Mouse (Mus musculus) frontal cortex, adult (tissue): Measurements from ENCODE around the gene Zfp57.

Source experiments
- ATAC-seq: cut with Nextera tagmentation; 2 replicates; pipeline ENCODE4 v1.9.2; 2017; ENCODE audit warnings: mild to moderate bottlenecking, moderate library complexity, mixed read lengths; ENCODE audit not compliant: low TSS enrichment

The Zfp57 gene

DNA sequence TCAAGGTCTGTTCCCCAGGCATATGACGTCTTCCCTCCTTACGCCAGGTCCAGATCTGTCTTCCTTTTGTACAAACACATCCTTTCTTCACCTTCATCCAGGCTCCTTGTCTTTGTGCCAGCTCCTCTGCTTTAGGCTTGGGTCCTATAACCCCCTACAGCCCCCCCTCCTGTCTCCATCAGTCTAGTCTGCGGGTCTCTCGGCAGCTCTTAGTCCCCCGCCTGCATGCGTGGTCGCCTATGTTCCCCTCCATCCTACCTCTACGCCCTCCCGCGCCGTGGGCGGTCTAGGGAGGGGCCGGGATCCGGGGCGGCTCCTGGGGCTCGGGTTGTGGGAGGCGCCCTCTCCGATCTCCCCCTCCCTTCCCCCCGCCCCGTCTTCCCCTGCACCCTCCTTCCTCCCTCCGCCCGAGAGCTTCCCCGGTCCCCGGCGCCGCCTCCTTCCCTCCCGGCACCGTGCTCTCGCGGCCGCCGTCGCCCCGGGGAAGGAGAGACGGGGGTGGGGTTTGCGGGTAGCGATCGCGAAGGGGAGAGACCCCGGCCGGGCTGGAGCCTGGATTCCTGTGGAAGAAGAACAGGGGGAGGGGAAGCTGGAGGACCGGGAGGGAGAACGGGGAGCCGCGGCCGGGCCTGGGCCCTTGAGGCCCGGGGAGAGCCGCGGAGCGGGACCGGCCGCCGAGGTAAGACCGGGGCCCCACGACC lies 44.8 kb downstream of the Zfp57 start, which contains the start of gene Gabbr1:
Gene Gabbr1 (plus strand): TSS at position 356 of the 701 bp plus-strand sequence.
- peak; percentile 60 for ATAC-seq

DNA sequence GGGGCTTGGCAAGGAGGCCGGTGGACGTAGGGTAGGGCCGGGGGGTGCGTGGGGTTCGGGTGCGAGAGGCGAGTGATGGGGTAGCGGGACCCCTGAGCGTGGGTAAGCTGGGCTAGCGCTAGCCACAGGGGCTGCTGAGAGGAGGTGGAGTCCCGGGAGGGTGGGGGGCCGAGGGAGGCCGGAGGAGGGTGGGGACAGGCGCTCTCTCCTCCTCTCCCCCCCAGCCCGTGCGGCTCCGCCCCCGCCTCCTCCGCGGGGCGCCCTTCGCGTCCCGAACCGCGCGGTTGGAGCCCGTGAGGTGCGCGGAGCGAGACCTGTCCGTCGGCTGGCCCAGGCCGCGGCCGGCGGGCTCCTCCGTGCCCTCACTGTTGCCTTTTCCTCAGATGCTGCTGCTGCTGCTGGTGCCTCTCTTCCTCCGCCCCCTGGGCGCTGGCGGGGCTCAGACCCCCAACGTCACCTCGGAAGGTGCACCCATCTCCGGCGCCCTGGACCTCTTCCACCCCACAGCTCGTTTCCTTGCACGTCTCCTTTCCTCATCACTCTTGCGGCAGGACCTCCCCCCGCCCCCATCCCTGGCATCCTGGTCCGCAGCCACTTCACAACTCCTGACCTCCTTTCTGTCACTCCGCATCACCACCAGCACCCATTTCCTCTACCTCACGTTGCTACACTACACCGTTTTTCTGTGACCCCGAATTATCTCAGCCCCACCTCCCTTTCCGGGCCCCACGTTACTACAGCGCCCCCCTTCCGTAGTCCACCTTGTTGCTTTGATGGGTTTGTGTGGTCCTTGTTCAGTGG lies 45.5 kb downstream of the Zfp57 start:
- ATAC-seq, result peak; percentile 4

DNA sequence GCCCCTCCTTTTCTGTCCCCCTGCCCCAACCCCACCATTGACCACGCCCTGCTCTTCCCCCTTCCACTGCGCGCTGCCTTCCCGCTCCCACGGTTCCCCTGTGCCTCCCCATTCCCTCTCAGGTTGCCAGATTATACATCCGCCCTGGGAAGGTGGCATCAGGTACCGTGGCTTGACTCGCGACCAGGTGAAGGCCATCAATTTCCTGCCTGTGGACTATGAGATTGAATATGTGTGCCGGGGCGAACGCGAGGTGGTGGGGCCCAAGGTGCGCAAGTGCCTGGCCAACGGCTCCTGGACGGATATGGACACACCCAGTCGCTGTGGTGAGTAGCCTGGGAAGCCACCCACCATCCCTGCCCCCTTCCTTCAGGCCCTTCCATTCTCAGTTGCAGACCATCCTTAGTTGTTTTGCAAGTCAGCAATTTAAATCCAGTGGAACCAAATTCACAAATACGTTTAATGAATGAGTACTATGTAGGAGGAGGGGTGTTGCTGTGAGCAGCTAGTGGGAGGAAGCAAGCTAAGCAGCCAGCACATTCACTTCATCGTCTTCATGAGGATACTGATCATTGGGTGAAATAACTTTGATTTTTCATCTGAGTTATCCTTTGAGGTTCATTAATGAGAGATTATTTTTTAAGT lies 46.5 kb downstream of the Zfp57 start:
- ATAC-seq, result no peak

DNA sequence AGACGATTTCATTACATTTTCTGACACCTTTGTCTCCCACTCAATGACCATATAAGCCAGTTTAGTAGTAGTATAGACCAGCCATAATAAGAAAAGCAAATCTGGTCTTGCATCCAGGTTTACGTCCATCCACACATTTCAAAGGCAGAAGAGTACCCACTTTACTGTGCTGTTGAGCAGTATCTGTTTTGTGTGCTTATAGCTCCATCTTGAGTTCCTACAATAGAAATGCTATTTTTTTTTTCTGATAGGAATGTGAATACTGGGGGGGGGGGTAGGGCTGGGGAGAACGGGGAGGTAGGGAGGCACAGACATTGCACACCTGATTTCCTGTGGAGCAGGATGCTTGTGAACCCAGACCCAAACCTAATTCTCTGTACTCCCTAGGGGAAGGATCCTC lies 47.0 kb downstream of the Zfp57 start:
- no peak for ATAC-seq

DNA sequence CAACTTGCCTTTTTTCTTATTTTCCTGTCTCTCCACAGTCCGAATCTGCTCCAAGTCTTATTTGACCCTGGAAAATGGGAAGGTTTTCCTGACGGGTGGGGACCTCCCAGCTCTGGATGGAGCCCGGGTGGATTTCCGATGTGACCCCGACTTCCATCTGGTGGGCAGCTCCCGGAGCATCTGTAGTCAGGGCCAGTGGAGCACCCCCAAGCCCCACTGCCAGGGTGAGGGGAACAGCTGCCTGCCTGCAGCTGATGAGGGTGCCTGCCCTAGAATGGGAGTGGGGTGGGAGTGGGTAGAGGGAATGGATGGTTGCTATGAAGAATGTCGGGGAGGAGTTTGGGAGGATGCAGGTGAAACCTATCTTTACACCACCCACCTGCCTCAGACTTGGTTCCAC lies 47.4 kb downstream of the Zfp57 start:
- ATAC-seq, result no peak

DNA sequence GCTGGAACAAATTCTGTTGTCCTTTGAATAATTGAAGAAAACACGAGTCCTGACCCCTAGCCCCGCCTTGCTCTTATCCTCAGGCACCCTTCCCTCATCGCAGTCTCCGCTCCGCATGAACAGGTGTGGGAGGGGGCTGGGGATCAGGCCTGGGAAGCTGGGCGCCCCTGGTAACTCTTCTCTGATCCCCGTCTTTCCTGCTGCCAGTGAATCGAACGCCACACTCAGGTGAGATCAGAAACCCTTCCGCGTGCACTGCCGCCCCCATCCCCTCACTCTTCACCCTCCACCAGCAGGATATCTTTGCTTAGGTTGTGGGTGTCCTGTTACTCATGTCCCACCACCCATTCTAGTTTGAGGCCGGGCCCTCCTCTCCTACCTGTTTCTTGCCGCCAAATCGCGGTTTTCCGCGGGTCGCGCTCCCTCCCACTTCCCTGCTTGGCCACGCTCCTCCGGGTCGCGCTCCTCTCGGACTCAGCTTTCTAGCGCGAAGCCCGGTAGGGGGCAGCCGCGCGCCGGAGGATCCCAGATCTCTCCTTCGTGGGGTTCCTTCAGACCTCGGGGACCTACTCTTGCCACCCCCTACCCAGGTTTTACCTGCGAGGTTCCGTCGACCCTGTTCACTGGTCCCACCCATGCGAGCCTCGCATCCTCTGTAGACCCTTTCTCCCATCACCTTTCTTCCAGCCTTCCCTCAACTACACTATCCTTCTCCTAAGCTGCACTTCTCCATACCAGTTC lies 48.8 kb downstream of the Zfp57 start:
- peak; percentile 17 for ATAC-seq

DNA sequence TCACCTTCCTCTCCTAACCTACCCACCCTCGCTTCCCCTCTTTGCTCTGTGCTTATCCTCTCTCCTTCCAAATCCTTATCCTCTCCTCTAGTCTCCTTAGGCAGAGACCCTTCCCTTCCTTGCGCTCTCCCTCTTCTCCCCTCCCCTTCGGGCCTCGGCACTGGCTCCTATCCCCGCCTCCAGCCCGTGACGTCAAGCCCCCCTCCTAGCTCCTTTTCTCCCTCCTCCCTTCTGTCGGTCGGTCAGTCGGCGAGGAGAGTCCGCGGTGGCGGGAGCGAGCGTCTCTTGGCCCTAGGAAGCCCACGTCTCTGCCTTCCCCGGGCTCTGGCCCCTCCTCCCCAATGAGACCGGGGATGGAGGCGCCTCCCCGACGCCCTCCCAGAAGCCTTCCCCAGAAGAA lies 49.4 kb downstream of the Zfp57 start:
- peak; percentile 47 for ATAC-seq

DNA sequence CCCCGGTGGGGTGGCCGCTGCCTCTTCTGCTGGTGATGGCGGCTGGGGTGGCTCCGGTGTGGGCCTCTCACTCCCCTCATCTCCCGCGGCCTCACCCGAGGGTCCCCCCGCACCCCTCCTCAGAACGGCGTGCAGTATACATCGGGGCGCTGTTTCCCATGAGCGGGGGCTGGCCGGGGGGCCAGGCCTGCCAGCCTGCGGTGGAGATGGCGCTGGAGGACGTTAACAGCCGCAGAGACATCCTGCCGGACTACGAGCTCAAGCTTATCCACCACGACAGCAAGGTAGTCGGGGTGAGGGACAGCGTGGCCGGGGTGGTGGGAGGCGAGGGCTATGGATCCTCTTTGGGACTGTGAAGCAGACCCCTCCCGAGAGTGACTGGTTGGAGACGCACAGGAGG lies 49.9 kb downstream of the Zfp57 start:
- no peak for ATAC-seq

DNA sequence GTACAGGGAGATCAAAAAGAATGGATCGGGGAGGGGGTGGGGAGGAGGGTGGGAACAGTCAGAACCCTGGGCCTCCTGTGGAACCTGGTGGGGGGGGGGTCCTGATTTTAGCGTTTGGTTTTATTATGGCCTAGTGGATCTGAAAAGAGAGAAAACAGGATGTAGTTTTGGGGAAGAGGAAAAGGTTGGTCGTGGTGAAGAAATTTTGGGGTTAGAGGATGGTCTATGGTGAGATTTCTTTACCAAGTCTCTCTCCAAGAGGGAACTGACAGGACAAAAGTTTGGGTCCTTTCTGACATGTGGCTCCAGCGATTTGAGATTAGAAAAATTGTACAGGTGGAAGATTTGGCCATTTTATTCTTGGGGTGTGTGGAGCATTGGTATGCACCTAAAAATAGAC lies 50.8 kb downstream of the Zfp57 start:
- no peak for ATAC-seq

DNA sequence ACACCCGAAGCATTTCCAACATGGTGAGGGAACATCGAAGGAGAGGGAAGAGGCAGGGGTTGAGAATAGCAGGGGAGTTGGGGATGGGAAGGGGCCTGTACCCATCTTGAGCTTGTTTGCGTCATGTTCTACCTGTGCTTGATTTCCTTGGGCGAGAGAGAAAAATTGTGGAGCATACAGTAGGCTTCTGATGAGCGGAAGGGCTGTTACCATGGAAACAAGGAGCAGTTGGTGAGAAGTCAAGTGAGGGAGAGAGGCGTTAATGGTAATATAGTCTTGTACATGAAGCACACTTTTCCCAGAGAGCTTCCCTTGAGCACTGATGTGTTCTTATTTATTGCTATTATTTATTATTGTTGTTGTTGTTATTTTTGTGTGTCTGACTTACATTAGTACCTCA lies 56.0 kb downstream of the Zfp57 start:
- no peak for ATAC-seq
